Mouse (Mus musculus): Measurements from ENCODE around the gene Ipo11. TPM values are rescaled to one million over a fixed set of nuclear protein-coding genes. Genes with fewer than 3 reads are reported as not detected.

Ipo11 gene
- polyA plus RNA-seq, 1 experiment: 11.7 TPM

DNA sequence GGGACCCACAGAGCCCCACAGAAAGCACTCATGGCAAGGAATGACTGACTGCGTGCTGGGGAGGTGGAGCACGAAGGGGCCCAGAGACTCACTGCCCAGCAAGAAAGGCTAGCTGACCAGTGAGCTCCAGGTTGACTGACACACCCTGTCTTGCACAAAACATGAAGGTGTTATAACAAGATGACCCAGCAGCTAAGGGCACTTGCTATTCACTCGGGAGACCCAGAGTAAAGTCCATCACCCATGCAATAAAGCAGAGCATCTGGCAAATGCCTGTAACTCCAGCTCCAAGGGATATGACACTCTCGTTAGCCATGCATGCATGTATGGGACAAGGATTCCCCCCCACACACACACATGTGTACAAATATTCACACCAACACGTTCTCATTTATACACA, 78.0 kb downstream of the Ipo11 start:
- no peak overlapping the region for H3K4me3 ChIP-seq (ENCODE audit: control insufficient read depth, low read depth, low read length)
- TF ChIP-seq CTCF (IDR thresholded peaks at IDR 0.05; ENCODE audit: control insufficient read depth, insufficient read depth, insufficient replicate concordance, low read depth, low read length): no peak
- TF ChIP-seq POLR2A (IDR thresholded peaks at IDR 0.05; ENCODE audit: control insufficient read depth, low read depth, low read length): no peak
- no peak overlapping the region for H3K27ac ChIP-seq (ENCODE audit: control insufficient read depth, insufficient read depth, low read depth, low read length)
- no peaks in the 10 kb centered on the region for H3K27me3 ChIP-seq (ENCODE audit: control insufficient read depth, insufficient read depth, low read length)
- no peaks in the 10 kb centered on the region for H3K4me1 ChIP-seq (ENCODE audit: control insufficient read depth, insufficient read depth, low read length)
- H3K36me3 ChIP-seq (ENCODE audit: control insufficient read depth, insufficient read depth, low read length): no peaks in the 10 kb centered on the region; the same call in 1 of the 2 replicates

DNA sequence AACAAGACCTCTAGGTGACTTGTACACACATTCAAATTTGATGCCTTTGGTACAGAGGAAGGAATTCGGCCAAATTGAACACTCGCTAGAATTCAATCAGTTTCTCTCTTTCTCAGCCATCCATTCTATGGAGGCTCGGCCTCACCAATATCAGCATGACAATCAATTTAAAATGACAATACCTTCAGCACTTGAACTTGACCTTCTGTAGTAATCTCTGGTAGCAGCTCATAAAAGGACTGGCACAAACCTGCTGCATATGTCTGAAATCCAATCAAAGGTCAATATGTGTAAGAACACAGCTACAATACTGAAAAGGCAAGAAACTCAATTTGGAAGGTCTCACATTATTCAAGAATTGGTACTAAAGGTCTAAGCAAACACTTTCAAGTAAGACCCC, 80.2 kb downstream of the Ipo11 start:
- no peak overlapping the region for H3K4me3 ChIP-seq (ENCODE audit: control insufficient read depth, low read depth, low read length)
- H3K27me3 ChIP-seq (ENCODE audit: control insufficient read depth, insufficient read depth, low read length): no peaks in the 10 kb centered on the region
- H3K27ac ChIP-seq (ENCODE audit: control insufficient read depth, insufficient read depth, low read depth, low read length): no peak overlapping the region
- no peaks in the 10 kb centered on the region; the same call in 1 of the 2 replicates for H3K36me3 ChIP-seq (ENCODE audit: control insufficient read depth, insufficient read depth, low read length)
- no peaks in the 10 kb centered on the region for H3K4me1 ChIP-seq (ENCODE audit: control insufficient read depth, insufficient read depth, low read length)
- TF ChIP-seq CTCF (IDR thresholded peaks at IDR 0.05; ENCODE audit: control insufficient read depth, insufficient read depth, insufficient replicate concordance, low read depth, low read length) (no peak), POLR2A (IDR thresholded peaks at IDR 0.05; ENCODE audit: control insufficient read depth, low read depth, low read length) (no peak)

DNA sequence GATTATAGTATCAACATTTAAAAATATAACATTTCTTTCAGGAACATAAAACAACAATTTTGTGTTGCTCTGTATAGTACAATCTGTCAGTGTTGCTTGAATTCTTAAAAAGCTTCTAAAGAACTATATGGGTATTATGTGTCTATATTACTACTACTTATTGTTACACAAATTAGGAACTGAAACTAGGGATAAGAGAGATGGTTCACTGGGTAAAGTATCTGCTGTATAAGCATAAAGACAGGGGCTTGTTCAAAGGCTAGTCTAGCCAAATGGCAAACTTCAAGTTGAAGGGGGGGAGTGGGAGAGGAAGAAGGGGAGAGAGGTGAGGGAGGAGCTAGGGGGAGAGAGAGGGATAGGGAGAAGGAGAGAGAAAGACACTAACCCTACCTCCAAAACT, 89.2 kb downstream of the Ipo11 start:
- no peaks in the 10 kb centered on the region for H3K36me3 ChIP-seq (ENCODE audit: control insufficient read depth, insufficient read depth, low read length)
- no peaks in the 10 kb centered on the region for H3K27me3 ChIP-seq (ENCODE audit: control insufficient read depth, insufficient read depth, low read length)
- no peaks in the 10 kb centered on the region for H3K4me1 ChIP-seq (ENCODE audit: control insufficient read depth, insufficient read depth, low read length)
- H3K4me3 ChIP-seq (ENCODE audit: control insufficient read depth, low read depth, low read length): no peak overlapping the region
- no peak for TF ChIP-seq CTCF (IDR thresholded peaks at IDR 0.05; ENCODE audit: control insufficient read depth, insufficient read depth, insufficient replicate concordance, low read depth, low read length)
- TF ChIP-seq POLR2A (IDR thresholded peaks at IDR 0.05; ENCODE audit: control insufficient read depth, low read depth, low read length): no peak
- no peak overlapping the region for H3K27ac ChIP-seq (ENCODE audit: control insufficient read depth, insufficient read depth, low read depth, low read length)

DNA sequence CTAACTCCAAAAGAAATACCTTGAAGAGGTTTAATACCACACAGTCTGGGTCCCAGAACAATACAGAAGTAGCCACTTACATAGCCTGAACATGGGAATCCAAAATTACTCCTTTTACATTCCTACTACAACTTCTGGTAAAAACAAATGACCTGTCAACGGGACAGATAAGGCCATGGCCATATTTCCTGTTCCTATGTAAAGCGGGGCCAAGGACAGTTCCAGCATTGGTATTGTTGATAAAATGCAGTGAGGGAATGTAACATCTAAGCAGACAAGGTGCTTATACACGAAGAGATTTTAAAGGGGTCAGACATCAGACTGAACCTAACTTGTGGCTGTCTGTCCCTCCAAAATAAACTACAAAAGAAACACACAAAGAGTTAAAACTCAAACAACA, 91.8 kb downstream of the Ipo11 start:
- no peak overlapping the region for H3K4me3 ChIP-seq (ENCODE audit: control insufficient read depth, low read depth, low read length)
- H3K36me3 ChIP-seq (ENCODE audit: control insufficient read depth, insufficient read depth, low read length): no peaks in the 10 kb centered on the region
- TF ChIP-seq POLR2A (IDR thresholded peaks at IDR 0.05; ENCODE audit: control insufficient read depth, low read depth, low read length) (no peak), CTCF (IDR thresholded peaks at IDR 0.05; ENCODE audit: control insufficient read depth, insufficient read depth, insufficient replicate concordance, low read depth, low read length) (no peak)
- H3K4me1 ChIP-seq (ENCODE audit: control insufficient read depth, insufficient read depth, low read length): no peaks in the 10 kb centered on the region
- H3K27ac ChIP-seq (ENCODE audit: control insufficient read depth, insufficient read depth, low read depth, low read length): no peak overlapping the region
- no peaks in the 10 kb centered on the region for H3K27me3 ChIP-seq (ENCODE audit: control insufficient read depth, insufficient read depth, low read length)

DNA sequence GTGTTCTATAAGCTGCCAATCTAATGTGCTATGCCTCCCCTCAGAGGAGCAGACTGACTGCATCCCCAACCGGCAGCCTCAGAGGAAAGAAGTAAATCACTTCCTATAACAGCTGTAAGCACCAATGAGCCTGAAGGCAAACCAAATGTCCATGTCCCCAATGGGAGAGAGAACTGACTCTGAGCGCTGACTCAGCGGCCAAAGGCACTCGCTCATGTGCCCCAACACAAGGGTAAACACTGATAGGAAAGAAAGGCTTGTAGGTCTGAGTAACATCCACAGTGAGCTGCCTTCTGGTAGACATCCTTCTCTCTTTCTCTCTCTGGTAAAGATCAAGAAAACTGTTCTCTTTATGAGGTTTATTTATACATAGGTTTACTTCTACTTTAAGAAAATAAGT, 94.2 kb downstream of the Ipo11 start:
- no peaks in the 10 kb centered on the region for H3K36me3 ChIP-seq (ENCODE audit: control insufficient read depth, insufficient read depth, low read length)
- no peak overlapping the region for H3K27ac ChIP-seq (ENCODE audit: control insufficient read depth, insufficient read depth, low read depth, low read length)
- no peaks in the 10 kb centered on the region for H3K27me3 ChIP-seq (ENCODE audit: control insufficient read depth, insufficient read depth, low read length)
- no peaks in the 10 kb centered on the region for H3K4me1 ChIP-seq (ENCODE audit: control insufficient read depth, insufficient read depth, low read length)
- TF ChIP-seq POLR2A (IDR thresholded peaks at IDR 0.05; ENCODE audit: control insufficient read depth, low read depth, low read length): no peak
- TF ChIP-seq CTCF (IDR thresholded peaks at IDR 0.05; ENCODE audit: control insufficient read depth, insufficient read depth, insufficient replicate concordance, low read depth, low read length): no peak
- H3K4me3 ChIP-seq (ENCODE audit: control insufficient read depth, low read depth, low read length): no peak overlapping the region

DNA sequence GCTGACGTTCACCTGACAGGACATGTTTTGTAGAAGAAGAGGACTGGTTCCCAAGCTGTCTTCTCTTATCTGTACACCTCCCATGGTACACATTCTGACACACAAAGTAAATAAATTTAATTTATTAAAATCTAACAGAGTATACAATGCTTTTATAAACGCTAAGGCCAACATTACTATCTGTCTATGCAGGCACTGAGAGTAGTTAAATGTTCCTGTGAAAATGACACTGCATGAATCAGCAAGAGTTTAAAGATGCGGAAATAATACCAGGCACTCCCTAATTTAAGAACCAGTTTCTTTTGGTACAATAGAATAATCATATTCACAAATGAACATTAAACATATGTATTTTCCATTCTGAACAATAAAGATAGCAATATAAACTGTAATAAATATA, 98.0 kb downstream of the Ipo11 start:
- H3K27me3 ChIP-seq (ENCODE audit: control insufficient read depth, insufficient read depth, low read length): no peaks in the 10 kb centered on the region
- H3K27ac ChIP-seq (ENCODE audit: control insufficient read depth, insufficient read depth, low read depth, low read length): no peak overlapping the region
- H3K36me3 ChIP-seq (ENCODE audit: control insufficient read depth, insufficient read depth, low read length): no peaks in the 10 kb centered on the region
- no peaks in the 10 kb centered on the region for H3K4me1 ChIP-seq (ENCODE audit: control insufficient read depth, insufficient read depth, low read length)
- no peak overlapping the region for H3K4me3 ChIP-seq (ENCODE audit: control insufficient read depth, low read depth, low read length)
- TF ChIP-seq POLR2A (IDR thresholded peaks at IDR 0.05; ENCODE audit: control insufficient read depth, low read depth, low read length): no peak
- no peak for TF ChIP-seq CTCF (IDR thresholded peaks at IDR 0.05; ENCODE audit: control insufficient read depth, insufficient read depth, insufficient replicate concordance, low read depth, low read length)

DNA sequence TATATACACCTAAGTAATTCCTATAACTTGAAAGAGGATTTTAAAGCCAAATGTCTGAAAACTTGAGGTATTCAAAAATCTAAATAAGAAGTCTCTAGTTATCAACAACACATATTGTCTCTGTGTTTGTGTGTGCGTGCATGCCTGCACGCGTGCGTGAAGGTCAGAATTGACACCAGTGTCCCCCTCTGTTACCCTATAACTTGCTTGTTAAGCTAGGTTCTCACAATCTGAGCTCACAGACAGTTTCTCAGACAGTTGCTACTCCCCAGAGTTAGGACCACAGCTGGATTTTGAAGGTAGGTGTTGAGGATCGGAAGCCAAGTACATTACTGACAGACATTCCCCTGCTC, 100.3 kb downstream of the Ipo11 start:
- Histone ChIP-seq H3K27me3 (ENCODE audit: control insufficient read depth, insufficient read depth, low read length) (no peaks in the 10 kb centered on the region), H3K4me1 (ENCODE audit: control insufficient read depth, insufficient read depth, low read length) (no peaks in the 10 kb centered on the region), H3K4me3 (ENCODE audit: control insufficient read depth, low read depth, low read length) (no peak overlapping the region), H3K27ac (ENCODE audit: control insufficient read depth, insufficient read depth, low read depth, low read length) (no peak overlapping the region), H3K36me3 (ENCODE audit: control insufficient read depth, insufficient read depth, low read length) (no peaks in the 10 kb centered on the region)
- TF ChIP-seq POLR2A (IDR thresholded peaks at IDR 0.05; ENCODE audit: control insufficient read depth, low read depth, low read length) (no peak), CTCF (IDR thresholded peaks at IDR 0.05; ENCODE audit: control insufficient read depth, insufficient read depth, insufficient replicate concordance, low read depth, low read length) (no peak)
